Mouse (Mus musculus) left cerebral cortex, postnatal 25 days (tissue): ENCODE results near the gene Foxa3. TPM values are rescaled to one million over a fixed set of nuclear protein-coding genes. Genes with fewer than 3 reads are reported as not detected.

Experiments used
- DNase-seq, 2 experiments: peaks; one replicate each; pipeline ENCODE4 v3.0.0; 2022; ENCODE audit warnings: low spot score in 2 of 2, mixed read lengths in 1 of 2
- intact Hi-C: fragments of 180-260 bp; cut with DNase I; formaldehyde crosslinking; loops from one replicate; pipeline ENCODE4 v1.15.1; 2025
- total RNA-seq, 2 experiments: library from RNA; stranded (reverse); gene quantifications; 2 replicates each; pipeline ENCODE4 v1.2.3; 2021

Foxa3 gene
- total RNA-seq, 2 experiments from 2014 or later, result not detected

DNA sequence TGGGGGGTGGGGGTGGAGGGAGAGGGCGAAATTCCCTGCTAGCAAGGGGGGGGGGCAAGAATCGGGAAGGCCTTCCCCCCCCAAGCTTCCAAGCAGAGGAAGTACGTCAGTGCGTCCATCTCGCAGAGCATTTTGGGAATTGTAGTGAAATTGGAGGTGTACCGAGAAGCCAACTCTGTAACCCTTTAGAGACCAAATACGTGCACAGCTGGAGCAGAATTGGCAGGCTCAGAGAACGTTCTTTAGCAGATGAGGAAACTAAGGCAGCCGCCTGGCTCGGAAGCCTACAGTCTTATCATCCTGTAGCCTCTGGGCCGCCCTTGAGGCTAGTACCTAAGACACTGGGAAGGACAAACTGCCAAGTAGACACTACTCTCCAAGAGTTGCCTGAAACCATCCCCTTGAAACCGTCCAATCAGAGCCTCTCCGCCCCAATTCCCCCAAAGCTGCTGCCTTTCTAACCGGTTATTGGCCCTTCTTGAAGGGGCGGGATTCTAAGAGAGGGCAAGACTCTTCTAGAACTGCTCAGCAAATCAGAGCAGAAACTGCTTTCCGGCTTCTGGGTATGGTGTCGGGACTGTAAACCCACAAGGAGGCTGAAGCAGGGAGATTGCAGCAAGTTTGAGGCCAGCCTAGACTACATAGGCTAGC is 20.4 kb downstream of the Foxa3 start:
- intact Hi-C loops, result no loop called here
- DNase-seq, result peak; percentile 83 to 93

DNA sequence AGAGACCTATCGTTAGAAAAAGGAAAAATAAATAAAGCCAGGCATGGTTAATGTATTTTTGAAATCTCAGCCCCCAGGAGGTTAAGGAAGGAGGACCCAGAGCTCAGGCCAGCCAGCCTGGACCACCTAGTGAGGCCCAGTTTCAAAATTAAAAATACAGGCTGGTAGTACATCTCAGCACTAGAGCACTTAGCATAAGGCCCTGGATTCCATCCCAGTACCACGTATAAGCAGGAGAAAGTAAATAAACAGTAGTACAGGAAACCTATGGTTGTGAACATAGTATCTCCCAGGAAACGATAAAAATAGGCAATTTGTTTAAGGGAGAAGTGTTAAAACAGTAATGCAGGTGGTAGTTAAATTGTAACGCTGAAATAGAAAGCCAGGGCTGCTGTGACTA is 21.2 kb downstream of the Foxa3 start:
- no peak for DNase-seq
- intact Hi-C loops, result no loop called here

DNA sequence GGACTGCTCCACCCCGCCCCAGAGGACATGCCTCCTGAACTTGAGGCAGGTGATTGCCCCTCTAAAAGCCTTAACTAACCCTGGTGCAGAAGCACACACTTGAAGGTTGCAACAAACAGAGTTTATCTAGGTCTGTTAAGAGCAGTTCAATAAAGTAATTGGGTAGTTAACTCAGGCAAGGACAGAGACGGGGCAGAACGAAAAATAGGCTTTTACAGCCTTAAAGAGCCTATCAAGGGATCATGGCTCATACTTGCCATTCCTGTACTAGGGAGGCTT is 21.6 kb downstream of the Foxa3 start:
- DNase-seq, result no peak
- intact Hi-C loops, result no loop called here

DNA sequence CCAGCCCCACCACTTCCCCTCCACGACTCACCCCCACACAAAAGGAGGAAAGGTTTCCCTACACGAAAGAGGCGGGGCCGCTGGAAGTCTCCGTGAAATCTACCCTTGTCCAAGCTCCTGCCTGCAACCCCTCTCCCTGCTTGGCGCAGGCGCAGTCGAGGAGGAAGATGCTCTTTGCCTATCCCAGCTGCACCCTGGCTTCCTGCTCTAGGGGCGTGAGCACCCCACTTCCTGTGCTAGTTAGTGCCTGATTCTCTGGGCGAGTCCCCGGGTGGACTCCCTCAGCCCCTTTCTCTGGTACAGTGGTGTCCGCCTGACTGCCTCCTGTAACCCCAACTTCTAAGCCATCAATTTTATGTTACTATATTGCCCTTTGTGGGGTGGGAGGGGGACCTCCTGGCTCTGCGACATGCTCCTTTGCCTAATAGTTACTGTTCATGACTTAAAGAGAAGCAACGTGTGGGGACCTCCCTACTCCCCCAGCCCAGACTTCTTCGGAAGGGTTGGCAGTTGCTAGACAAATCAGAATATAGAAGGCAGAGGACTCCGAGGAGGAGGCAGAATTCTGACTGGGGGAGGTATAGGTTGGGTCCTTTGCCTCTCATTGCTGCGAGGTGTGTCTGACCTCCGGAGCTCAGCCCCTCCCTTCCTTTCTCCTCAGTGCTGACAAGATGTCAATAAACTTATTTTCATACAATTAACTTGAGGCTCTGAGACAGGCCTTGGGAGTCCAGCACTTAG is 22.1 kb downstream of the Foxa3 start:
- intact Hi-C loops, result no loop called here

DNA sequence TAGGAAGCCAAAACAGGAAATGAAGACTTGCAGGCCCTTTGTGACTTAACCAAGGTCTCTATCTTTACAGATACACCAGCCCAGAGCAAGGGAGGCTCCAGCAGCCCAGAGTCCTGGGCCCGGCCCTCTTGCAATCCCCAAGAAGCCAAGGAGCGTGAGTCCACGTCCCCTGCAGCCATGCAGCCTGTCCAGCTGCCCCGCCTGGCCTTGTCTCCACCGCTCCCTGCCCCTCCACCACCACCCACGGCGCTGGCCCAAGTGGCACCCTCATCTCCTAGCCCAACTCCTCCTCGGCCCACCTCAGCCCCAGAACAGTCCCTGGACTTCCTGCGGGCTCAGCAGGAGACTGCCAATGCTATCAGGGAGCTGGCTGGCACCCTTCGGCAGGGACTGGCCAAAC is 22.9 kb downstream of the Foxa3 start:
- intact Hi-C loops, result no loop called here
- DNase-seq, result no peak

More for the DNA sequence above, 22.1 kb downstream of the Foxa3 start:
- no peak for DNase-seq

DNA sequence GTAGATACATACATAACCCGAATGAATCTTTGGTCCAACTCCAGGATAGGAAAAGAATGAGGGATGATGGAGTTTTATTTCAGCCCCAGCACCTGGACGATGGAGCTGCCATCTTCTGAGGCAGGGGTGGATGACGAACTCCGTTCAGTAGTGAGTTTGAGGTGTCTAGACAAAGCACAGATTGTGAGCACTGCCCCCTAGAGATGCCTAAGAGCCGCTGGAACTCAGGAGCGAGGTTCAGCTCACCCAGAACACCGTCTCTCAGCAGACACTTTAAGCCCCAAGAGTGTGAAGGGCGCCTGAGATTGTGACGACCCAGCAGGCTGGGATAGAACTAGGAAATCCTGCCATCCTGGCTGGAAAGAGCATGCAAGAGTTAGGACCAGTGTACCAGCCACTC is 24.5 kb downstream of the Foxa3 start:
- intact Hi-C loops, result no loop called here
- no peak for DNase-seq

DNA sequence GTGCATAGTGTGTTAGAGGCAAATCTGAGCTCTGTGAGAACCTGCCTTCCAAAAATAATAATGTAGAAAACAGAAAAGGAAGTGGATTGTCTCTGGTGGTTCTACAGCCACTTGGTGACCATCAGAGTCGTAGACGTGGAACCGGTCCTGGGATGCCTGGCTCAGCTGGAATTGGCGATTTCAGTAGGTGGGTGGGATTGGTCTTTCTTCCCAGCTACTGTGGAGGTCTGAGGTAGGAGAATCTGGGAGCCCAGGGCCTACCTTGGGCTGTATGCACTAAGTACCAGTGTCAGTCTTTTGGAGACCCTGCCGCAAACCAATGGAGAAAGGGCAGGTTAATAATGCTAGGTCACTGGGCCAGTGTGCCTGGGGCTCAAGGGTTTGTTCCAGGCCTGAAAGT is 30.3 kb downstream of the Foxa3 start:
- DNase-seq, result no peak
- intact Hi-C loops, result loop anchor here (5.0 kb wide), 1 partner anchor 96 kb away; no protein-coding TSS in a partner anchor

DNA sequence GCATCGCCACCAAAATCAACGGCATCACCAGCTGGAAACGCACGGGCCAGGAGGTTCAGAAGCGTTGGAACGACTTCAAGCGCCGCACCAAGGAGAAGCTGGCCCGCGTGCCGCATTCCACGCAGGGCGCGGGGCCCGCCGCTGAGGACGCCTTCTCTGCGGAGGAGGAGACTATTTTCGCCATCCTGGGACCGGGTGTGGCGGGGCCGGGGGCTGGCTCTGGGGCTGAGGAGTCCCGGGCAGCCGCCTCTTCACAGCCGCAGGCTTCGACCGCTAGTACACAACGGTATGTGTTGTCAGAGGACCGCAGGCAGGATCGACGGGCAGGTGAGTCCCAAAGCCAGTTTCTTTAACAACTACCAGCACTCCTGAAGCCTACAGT is 31.1 kb downstream of the Foxa3 start:
- DNase-seq, result peak in 1 of 2 experiments; percentile 68
- intact Hi-C loops, result loop anchor here (5.0 kb wide), 1 partner anchor 95 kb away; no protein-coding TSS in a partner anchor

DNA sequence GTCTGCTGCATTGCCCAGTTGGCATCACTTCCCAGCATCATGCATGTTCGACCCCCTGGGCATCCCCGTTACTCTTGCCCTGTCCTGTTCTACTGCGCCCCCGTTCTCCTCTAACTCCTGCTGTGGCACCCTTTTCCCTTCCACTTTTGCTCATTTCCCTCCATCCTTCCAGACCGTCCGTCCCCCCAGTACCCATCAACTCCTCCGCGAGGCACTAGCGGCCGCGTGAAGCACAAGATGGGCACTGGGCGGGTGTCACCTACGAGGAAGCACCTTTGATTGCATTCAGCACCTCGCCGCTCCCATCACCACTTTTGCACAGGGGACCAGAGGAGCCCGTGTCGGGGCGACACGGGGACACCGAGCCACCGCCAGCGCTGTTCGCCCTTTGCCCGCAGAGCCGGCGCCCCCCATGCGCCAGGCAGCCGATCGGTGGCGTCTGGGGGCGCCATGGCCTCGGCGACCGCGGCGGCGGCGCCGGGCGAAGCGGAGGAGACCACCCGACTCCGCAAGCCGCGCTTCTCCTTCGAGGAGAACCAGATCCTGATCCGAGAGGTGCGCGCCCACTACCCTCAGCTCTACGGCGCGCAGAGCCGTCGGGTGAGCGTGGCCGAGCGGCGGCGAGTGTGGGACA is 31.6 kb downstream of the Foxa3 start:
- intact Hi-C loops, result loop anchor here (2.0 to 5.0 kb wide), 2 partner anchors 67 to 94 kb away; partner anchors contain the start of gene Nova2
- DNase-seq, result peak in 1 of 2 experiments; percentile 51

DNA sequence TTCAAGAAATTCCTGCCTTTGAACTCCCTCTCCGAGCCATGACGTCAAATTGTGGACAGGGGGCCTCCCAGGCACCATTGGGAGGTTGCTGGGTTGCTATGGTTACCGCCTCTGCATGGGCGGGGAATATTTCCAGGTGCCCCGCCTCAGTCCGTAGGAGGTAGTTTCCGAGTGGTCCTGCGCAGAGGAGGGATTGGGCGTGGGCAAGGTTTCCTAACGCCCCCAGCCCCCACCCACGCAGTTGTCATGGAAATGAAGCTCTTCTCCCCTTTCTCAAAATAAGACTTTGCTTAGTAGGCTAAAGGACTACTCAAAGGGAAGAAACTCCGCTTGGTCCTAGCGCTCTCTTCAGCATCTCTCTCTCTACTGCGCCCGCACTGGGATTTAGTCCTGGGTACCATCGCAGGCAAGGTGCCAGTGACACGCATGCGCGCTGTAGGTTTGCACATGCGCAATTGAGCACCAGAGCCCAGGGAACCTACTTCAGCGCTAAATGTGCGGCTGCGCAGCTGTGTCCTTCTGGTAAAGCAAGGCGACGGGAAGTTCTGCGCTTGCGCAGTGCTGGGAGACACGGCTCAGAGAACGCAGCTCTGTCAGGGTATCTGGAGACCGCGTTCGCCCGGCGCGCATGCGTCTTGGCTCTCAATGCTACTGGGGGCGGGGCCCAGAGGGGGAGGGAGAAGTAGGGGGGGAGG is 32.6 kb downstream of the Foxa3 start, which contains the start of gene Mypop:
Gene Mypop (plus strand): TSS at position 645 of the 695 bp plus-strand sequence.
- intact Hi-C loops, result loop anchor here (2.0 to 5.0 kb wide), 2 partner anchors 66 to 93 kb away; partner anchors contain the start of gene Nova2

DNA sequence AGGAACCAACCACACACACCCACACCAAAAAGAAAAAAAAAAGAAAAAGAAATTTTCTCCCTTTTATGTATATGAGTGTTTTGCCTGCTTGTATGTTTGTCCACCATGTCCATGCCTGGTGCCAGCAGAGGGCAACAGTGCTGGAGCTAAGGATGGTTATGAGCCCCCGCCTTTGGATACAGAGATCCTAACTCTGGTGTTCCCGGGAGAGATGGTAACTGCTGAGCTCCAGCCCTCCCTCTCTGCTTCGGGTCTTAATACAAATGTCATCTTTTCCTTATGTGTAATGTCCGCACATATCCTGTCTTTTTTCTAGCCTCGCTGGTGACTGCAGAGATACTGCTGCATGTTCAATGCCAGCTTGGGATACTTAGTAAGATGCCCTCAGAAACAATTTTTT is 33.3 kb downstream of the Foxa3 start:
- DNase-seq, result peak in 1 of 2 experiments; percentile 45
- intact Hi-C loops, result loop anchor here (2.0 to 5.0 kb wide), 2 partner anchors 65 to 93 kb away; partner anchors contain the start of gene Nova2

More for the DNA sequence above, 32.6 kb downstream of the Foxa3 start, which contains the start of gene Mypop:
- peak; percentile 100 for DNase-seq

DNA sequence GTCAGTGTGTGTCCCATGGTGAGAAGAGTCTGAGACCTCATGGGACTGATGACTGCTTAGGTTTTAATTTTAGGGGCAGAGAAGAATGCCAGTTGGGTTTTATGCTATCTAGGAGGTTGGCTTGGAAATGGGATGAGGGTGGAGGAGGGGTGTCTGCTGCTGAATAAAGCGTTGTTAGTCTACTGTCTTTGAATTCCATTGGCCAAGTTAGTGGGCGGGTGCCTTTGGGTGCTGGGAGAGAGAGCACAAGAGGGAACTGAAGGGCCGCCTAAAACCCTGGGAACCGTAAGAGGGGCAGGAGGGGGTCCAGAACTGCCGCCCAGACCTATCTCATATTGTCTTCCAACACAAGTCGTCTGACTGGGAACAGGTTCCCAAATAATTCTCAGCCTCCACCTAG is 34.6 kb downstream of the Foxa3 start:
- no peak for DNase-seq
- intact Hi-C loops, result no loop called here

DNA sequence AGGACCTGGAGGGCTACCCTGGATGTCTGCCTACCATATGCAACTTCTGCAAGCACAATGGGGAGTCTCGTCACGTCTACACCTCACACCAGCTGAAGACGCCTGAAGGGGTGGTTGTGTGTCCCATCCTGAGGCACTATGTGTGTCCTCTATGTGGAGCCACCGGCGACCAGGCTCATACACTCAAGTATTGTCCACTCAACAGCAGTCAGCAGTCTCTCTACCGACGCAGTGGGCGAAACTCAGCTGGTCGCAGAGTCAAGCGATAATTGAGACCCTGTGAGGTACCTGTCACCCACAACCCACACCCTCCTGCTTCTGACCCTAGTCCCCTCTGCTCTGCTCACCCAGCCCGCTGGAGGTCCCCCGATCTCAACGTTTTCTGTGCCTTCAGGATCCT is 35.6 kb downstream of the Foxa3 start:
- intact Hi-C loops, result no loop called here

DNA sequence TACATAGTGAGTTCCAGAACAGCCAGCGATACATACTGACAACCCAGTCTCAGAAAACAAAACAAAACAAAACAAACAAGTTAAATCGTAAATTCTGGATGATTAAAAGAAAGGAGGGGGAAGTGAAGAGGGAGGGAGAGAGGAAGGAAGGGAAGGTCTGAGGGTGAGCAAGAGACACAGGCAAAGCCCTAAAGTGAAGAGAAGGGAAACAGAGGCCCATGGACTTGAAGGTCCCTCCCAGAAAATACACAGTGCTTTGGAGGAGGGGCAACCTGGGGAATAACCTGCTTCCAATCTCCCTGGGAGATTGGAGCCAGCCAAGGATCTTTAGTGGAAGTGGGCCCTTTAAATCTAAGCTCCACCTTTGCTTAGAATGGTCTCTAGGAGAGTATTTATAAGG is 36.2 kb downstream of the Foxa3 start, which contains the start of gene Nanos2:
Gene Nanos2 (plus strand): TSS at position 301 of the 400 bp plus-strand sequence.
- no peak for DNase-seq
- intact Hi-C loops, result no loop called here

More for the DNA sequence above, 35.6 kb downstream of the Foxa3 start:
- no peak for DNase-seq

DNA sequence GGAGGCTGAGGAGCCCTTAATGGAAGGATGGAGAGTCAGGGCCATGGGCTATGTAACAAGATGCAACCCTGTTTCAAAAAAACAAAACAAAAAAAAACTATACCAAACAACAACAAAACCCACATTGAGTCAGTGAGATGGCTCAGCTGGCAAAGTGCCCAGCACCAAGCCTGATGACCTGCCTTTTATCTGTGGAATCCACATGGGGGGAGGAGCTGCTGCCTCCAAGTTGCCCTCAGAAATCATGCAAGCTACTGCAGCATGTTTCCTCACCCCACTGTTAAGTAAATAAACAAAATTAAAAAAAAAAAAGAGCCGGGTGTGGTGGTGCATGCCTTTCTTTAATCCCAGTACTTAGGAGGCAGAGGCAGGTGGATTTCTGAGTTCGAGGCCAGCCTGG is 36.8 kb downstream of the Foxa3 start:
- DNase-seq, result no peak

DNA sequence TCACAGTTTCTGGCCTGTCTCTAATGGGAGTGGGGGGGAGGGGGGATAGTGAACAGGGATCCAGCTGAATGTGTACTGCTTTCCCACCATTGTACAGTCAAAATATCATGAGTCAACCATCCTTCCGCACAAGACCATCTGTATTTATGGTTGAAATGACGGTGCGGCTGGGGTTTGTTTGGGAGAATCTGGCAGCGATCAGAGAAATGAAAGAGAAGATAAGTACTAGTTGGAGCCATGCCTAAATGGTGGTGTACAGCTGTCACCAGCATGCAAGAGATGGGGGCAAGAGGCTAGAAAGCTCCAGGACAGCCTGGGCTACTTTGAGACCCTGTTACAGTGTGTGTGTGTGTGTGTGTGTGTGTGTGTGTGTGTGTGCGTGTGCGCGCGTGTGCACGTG is 45.0 kb downstream of the Foxa3 start:
- peak in 1 of 2 experiments; percentile 71 for DNase-seq

More for the DNA sequence above, 36.8 kb downstream of the Foxa3 start:
- intact Hi-C loops, result no loop called here

DNA sequence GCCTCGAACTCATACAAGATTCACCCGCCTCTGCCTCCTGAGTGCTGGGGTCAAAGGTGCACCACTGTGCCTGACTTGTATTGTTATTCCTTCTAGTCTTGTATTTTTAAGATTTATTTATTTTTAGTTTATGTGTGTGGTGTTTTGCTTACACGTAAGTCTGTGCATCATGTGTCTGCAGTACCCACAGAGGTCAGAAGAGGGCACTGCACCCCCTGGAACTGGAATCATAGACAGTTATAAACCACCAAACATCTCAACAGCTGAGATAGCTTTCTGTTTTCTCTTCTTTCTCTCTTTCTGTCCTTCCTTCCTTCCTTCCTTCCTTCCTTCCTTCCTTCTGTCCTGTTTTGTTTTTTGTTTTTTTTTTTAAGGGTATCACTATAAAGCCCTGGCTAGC is 52.4 kb downstream of the Foxa3 start:
- intact Hi-C loops, result no loop called here
- DNase-seq, result no peak

More for the DNA sequence above, 45.0 kb downstream of the Foxa3 start:
- intact Hi-C loops, result no loop called here

DNA sequence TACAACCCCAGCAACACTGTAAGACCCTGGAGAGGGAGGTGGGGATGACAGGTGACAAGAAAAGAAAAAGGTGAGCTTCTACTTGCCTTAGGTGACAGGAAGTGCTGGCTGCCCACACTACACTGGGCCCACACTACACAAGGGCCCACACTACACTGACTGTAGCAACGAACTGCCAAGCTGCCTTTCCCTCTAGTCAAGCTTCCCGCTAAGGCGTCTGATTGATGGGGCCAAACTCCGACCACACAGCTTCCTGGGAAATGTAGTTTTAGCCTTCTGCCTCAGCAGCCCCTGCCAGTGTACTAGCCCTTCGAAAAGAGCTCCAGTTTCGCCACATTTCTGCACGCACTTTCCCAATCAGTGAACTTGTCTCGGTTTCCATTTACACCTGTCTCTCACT is 55.7 kb downstream of the Foxa3 start:
- intact Hi-C loops, result no loop called here
- no peak for DNase-seq

DNA sequence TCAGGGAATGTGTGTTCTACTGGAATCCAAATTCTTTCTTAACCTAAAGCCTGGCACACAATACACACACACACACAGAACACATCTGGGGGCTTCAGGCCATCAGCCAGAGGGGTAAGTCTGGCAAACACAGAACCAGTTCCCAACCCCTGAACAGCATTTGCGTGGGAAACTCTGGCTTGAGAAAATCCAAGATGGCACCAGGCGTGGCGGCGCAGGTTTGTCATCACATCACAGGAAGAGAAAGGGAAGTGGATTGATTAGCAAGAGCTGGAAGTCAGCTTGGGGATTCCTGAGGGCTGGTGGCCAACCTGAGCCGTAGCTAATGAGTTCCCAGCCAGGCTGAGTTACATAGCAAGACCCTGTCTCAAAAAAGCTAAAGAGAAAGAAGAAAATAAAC is 58.0 kb downstream of the Foxa3 start:
- no peak for DNase-seq
- intact Hi-C loops, result no loop called here
